Mouse (Mus musculus): ENCODE measurements around the gene Alg5. TPM values are rescaled to one million over a fixed set of nuclear protein-coding genes. Genes with fewer than 3 reads are reported as not detected.

Alg5 gene
- total RNA-seq, 1 experiment, result 38.1 TPM

DNA sequence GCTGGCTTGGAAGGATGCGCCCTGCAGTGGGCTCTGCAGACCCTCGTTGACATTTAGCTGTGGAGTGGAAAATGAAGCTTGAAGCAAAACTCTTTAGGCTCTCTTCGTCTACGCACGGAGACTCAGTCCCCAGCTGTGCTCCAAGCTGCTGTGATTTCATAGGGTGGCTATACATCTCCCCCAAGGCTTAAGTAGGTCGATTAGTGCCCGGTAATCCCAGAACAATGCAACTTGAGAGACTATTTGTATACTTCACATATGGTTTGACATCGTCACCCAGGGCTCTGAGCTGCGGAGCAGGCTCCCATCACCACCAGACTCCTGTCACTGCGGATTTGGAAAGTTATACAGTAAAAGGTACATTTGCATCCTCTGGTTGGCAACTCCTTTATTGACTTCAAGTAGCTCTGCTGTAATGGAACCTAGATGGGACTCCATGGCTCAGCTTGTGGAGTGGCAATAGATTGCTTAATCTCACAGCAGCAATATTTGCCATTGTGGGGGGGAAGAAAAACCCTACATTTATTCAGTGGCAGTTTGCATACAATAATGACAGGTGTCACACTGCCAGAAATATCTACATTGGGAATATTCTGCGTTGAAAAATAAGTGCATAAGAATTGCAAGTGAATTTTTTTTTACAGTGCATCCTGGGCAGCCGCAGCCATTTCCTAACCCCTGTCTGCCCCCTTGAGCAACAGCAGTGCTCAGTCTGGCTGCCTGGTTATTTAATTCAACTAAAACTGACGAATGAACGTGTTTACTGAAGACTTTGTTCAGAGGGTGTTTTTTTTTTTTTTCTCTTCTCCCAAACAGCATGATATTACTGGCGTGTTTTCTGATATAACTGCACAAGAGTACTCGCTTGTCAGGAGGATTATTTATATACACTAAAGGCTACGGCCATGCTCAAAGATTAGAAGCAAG is 34.3 kb downstream of the Alg5 start:
- Histone ChIP-seq H3K9me3 (ENCODE audit: control insufficient read depth, insufficient read depth, low read depth, low read length) (no peaks in the 10 kb centered on the region), H3K4me3 (ENCODE audit: insufficient read depth in 1 of 2, low read depth in 1 of 2, low read length in 2 of 2, poor library complexity in 1 of 2, severe bottlenecking in 1 of 2) (no peak overlapping the region), H3K9ac (ENCODE audit: insufficient read depth, low read depth, low read length, poor library complexity, severe bottlenecking) (no peak overlapping the region), H3K36me3 (ENCODE audit: control insufficient read depth, insufficient read depth, low read length, poor library complexity, severe bottlenecking) (no peaks in the 10 kb centered on the region), H3K27ac (ENCODE audit: insufficient read depth, low read depth, low read length, poor library complexity, severe bottlenecking) (no peak overlapping the region), H3K4me1 (ENCODE audit: control insufficient read depth in 2 of 2, insufficient read depth in 2 of 2, low read length in 2 of 2, poor library complexity in 1 of 2) (0 out of 4 replicates have a peak, but pooled peaks cover 0 to under 1% of the 10 kb centered on the region in 2 experiments)
- DNase-seq (ENCODE audit: low read depth, low spot score), result no peak
- no peak for TF ChIP-seq ZC3H11A (IDR thresholded peaks at IDR 0.05; ENCODE audit: borderline replicate concordance, low read depth, low read length)
- no peak for TF ChIP-seq MAFK (IDR thresholded peaks at IDR 0.05; ENCODE audit: insufficient read depth, low read depth, low read length)
- in situ Hi-C loops (cut with MboI; ENCODE audit: low sequenced_read_pairs in 2 of 2, unreplicated experiment in 2 of 2), result no loop called here

DNA sequence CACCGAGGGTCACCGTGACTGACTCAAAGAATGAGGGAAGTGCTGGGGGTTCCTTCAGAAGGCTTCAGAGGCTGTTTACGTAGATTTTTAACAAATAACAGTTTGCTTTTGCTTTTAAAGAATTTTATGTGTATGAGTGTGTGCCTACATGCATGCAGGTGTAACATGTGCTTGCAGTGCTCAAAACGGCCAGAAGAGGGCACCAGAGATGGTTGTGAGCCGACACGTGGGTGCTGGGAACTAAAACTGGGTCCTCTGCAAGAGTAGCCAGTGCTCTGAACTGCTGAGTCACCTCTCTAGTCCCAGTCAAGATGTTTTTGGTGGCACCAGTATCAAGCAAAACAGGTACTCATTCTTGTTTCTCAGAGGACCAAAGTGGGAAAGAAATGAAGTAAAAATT is 38.3 kb downstream of the Alg5 start:
- Histone ChIP-seq H3K9me3 (ENCODE audit: control insufficient read depth, insufficient read depth, low read depth, low read length) (no peaks in the 10 kb centered on the region), H3K9ac (ENCODE audit: insufficient read depth, low read depth, low read length, poor library complexity, severe bottlenecking) (no peak overlapping the region), H3K4me3 (ENCODE audit: insufficient read depth in 1 of 2, low read depth in 1 of 2, low read length in 2 of 2, poor library complexity in 1 of 2, severe bottlenecking in 1 of 2) (no peak overlapping the region), H3K36me3 (ENCODE audit: control insufficient read depth, insufficient read depth, low read length, poor library complexity, severe bottlenecking) (no peaks in the 10 kb centered on the region), H3K4me1 (ENCODE audit: control insufficient read depth in 2 of 2, insufficient read depth in 2 of 2, low read length in 2 of 2, poor library complexity in 1 of 2) (no peaks in the 10 kb centered on the region), H3K27ac (ENCODE audit: insufficient read depth, low read depth, low read length, poor library complexity, severe bottlenecking) (no peak overlapping the region)
- in situ Hi-C loops (cut with MboI; ENCODE audit: low sequenced_read_pairs in 2 of 2, unreplicated experiment in 2 of 2), result no loop called here
- no peak for DNase-seq (ENCODE audit: low read depth, low spot score)
- TF ChIP-seq ZNF384 (IDR thresholded peaks at IDR 0.05; ENCODE audit: low read depth, low read length) (no peak), MAFK (IDR thresholded peaks at IDR 0.05; ENCODE audit: insufficient read depth, low read depth, low read length) (0 out of 2 replicates have a peak, but pooled peaks have one; percentile 26)

DNA sequence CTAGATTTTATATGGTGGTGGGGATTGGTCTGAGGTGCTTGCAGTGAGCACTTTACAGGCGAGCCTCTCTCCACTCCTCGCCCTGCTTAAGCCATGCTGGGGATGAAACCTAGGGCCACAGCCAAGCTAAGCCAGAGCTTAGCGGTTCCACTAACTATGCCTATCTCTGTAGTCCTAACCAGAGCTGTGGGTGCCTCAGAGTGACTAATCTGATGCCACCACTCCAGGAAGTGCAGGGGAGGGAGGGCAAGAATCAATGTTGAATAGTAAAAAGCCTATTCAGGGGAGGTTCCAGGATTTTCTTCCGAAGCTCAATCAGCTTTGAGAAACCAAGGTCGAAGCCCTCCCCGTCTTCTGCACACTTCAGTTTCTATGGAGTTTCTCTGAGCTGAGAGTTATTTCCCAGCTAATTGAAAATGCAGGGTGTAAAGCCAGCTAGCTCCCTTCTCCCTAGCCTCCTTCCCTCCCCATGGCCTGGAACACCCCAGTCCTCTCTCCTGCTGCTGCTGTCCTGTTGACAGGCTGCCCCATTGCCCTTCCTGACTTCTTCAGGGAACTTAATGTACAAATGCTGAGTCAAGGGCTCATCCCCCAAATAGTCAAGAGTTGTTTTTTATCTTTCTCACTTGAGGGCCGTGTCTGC is 40.8 kb downstream of the Alg5 start:
- Histone ChIP-seq H3K4me1 (ENCODE audit: control insufficient read depth in 2 of 2, insufficient read depth in 2 of 2, low read length in 2 of 2, poor library complexity in 1 of 2) (no peaks in the 10 kb centered on the region), H3K27ac (ENCODE audit: insufficient read depth, low read depth, low read length, poor library complexity, severe bottlenecking) (no peak overlapping the region), H3K4me3 (ENCODE audit: insufficient read depth in 1 of 2, low read depth in 1 of 2, low read length in 2 of 2, poor library complexity in 1 of 2, severe bottlenecking in 1 of 2) (no peak overlapping the region), H3K36me3 (ENCODE audit: control insufficient read depth, insufficient read depth, low read length, poor library complexity, severe bottlenecking) (no peaks in the 10 kb centered on the region), H3K9ac (ENCODE audit: insufficient read depth, low read depth, low read length, poor library complexity, severe bottlenecking) (no peak overlapping the region), H3K9me3 (ENCODE audit: control insufficient read depth, insufficient read depth, low read depth, low read length) (no peaks in the 10 kb centered on the region)
- in situ Hi-C loops (cut with MboI; ENCODE audit: low sequenced_read_pairs in 2 of 2, unreplicated experiment in 2 of 2), result no loop called here
- TF ChIP-seq HCFC1 (IDR thresholded peaks at IDR 0.05; ENCODE audit: borderline replicate concordance, insufficient read depth, low read length), result no peak
- TF ChIP-seq ZC3H11A (IDR thresholded peaks at IDR 0.05; ENCODE audit: borderline replicate concordance, low read depth, low read length), result no peak
- no peak for TF ChIP-seq MAFK (IDR thresholded peaks at IDR 0.05; ENCODE audit: insufficient read depth, low read depth, low read length)
- TF ChIP-seq ZNF384 (IDR thresholded peaks at IDR 0.05; ENCODE audit: low read depth, low read length), result no peak
- no peak for TF ChIP-seq CHD2 (IDR thresholded peaks at IDR 0.05; ENCODE audit: low read depth, low read length)
- DNase-seq (ENCODE audit: low read depth, low spot score), result no peak

DNA sequence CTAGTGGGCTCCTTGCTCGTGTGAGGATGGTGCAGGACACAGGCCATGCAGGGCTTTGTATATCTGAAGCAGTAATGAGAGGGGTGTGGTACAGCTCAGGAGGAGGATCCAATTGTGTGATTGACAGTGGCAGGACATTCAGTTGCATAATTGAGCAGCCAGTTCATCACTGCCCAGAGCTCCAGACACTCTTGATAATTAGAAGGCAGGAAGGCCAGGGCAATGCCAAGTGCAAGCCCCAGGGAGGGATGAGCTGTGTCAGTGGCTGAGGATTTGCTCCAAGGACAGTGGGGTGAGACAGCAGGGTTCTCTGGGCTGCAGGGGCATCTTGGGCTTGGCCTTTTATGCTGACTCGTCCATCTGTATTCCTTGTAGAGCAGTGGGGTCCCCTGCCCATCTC is 55.3 kb downstream of the Alg5 start:
- peaks cover 0 to 2% of the 10 kb centered on the region in 2 experiments; a peak in 1 of 4 replicates for H3K4me1 ChIP-seq (ENCODE audit: control insufficient read depth in 2 of 2, insufficient read depth in 2 of 2, low read length in 2 of 2, poor library complexity in 1 of 2)

More for the DNA sequence above, 55.3 kb downstream of the Alg5 start:
- Histone ChIP-seq H3K9me3 (ENCODE audit: control insufficient read depth, insufficient read depth, low read depth, low read length) (no peaks in the 10 kb centered on the region), H3K9ac (ENCODE audit: insufficient read depth, low read depth, low read length, poor library complexity, severe bottlenecking) (no peak overlapping the region), H3K27ac (ENCODE audit: insufficient read depth, low read depth, low read length, poor library complexity, severe bottlenecking) (no peak overlapping the region), H3K36me3 (ENCODE audit: control insufficient read depth, insufficient read depth, low read length, poor library complexity, severe bottlenecking) (no peaks in the 10 kb centered on the region), H3K4me3 (ENCODE audit: insufficient read depth in 1 of 2, low read depth in 1 of 2, low read length in 2 of 2, poor library complexity in 1 of 2, severe bottlenecking in 1 of 2) (no peak overlapping the region)
- DNase-seq (ENCODE audit: low read depth, low spot score), result no peak
- in situ Hi-C loops (cut with MboI; ENCODE audit: low sequenced_read_pairs in 2 of 2, unreplicated experiment in 2 of 2), result no loop called here
- TF ChIP-seq MAFK (IDR thresholded peaks at IDR 0.05; ENCODE audit: insufficient read depth, low read depth, low read length), result no peak
- TF ChIP-seq ZNF384 (IDR thresholded peaks at IDR 0.05; ENCODE audit: low read depth, low read length), result no peak
- TF ChIP-seq CHD2 (IDR thresholded peaks at IDR 0.05; ENCODE audit: low read depth, low read length), result no peak
- TF ChIP-seq HCFC1 (IDR thresholded peaks at IDR 0.05; ENCODE audit: borderline replicate concordance, insufficient read depth, low read length), result no peak
- no peak for TF ChIP-seq ZC3H11A (IDR thresholded peaks at IDR 0.05; ENCODE audit: borderline replicate concordance, low read depth, low read length)

Measured in ES-E14 (cell line).